Mouse (Mus musculus): Measurements from ENCODE around the gene Afdn. TPM values are rescaled to one million over a fixed set of nuclear protein-coding genes. Genes with fewer than 3 reads are reported as not detected.

The Afdn gene
- polyA plus RNA-seq, 1 experiment = 15.6 TPM

GRCm38 (mm10) chr17:13802836-13803408, 42.6 kb downstream of the Afdn start:
- no peak overlapping the region for H3K4me3 ChIP-seq (ENCODE audit: control insufficient read depth, low read depth, low read length)
- H3K36me3 ChIP-seq (ENCODE audit: control insufficient read depth, insufficient read depth, low read length) = peaks cover 1% of the 10 kb centered on the region; the same call in 1 of the 2 replicates
- no peaks in the 10 kb centered on the region for H3K27me3 ChIP-seq (ENCODE audit: control insufficient read depth, insufficient read depth, low read length)
- TF ChIP-seq CTCF (IDR thresholded peaks at IDR 0.05; ENCODE audit: control insufficient read depth, insufficient read depth, insufficient replicate concordance, low read depth, low read length) = no peak
- TF ChIP-seq POLR2A (IDR thresholded peaks at IDR 0.05; ENCODE audit: control insufficient read depth, low read depth, low read length) = no peak
- no peaks in the 10 kb centered on the region for H3K4me1 ChIP-seq (ENCODE audit: control insufficient read depth, insufficient read depth, low read length)
- H3K27ac ChIP-seq (ENCODE audit: control insufficient read depth, insufficient read depth, low read depth, low read length) = no peak overlapping the region

GRCm38 (mm10) chr17:13806016-13806415, 45.7 kb downstream of the Afdn start:
- no peak overlapping the region for H3K27ac ChIP-seq (ENCODE audit: control insufficient read depth, insufficient read depth, low read depth, low read length)
- peaks cover 1% of the 10 kb centered on the region; the same call in 1 of the 2 replicates for H3K36me3 ChIP-seq (ENCODE audit: control insufficient read depth, insufficient read depth, low read length)
- H3K4me1 ChIP-seq (ENCODE audit: control insufficient read depth, insufficient read depth, low read length) = no peaks in the 10 kb centered on the region
- TF ChIP-seq POLR2A (IDR thresholded peaks at IDR 0.05; ENCODE audit: control insufficient read depth, low read depth, low read length) (no peak), CTCF (IDR thresholded peaks at IDR 0.05; ENCODE audit: control insufficient read depth, insufficient read depth, insufficient replicate concordance, low read depth, low read length) (no peak)
- H3K27me3 ChIP-seq (ENCODE audit: control insufficient read depth, insufficient read depth, low read length) = no peaks in the 10 kb centered on the region
- no peak overlapping the region for H3K4me3 ChIP-seq (ENCODE audit: control insufficient read depth, low read depth, low read length)

- no peaks in the 10 kb centered on the region for H3K4me1 ChIP-seq (ENCODE audit: control insufficient read depth, insufficient read depth, low read length)
- H3K27me3 ChIP-seq (ENCODE audit: control insufficient read depth, insufficient read depth, low read length) = no peaks in the 10 kb centered on the region
- no peaks in the 10 kb centered on the region; the same call in 1 of the 2 replicates for H3K36me3 ChIP-seq (ENCODE audit: control insufficient read depth, insufficient read depth, low read length)
- H3K27ac ChIP-seq (ENCODE audit: control insufficient read depth, insufficient read depth, low read depth, low read length) = no peak overlapping the region
- TF ChIP-seq CTCF (IDR thresholded peaks at IDR 0.05; ENCODE audit: control insufficient read depth, insufficient read depth, insufficient replicate concordance, low read depth, low read length) (no peak), POLR2A (IDR thresholded peaks at IDR 0.05; ENCODE audit: control insufficient read depth, low read depth, low read length) (no peak)
- H3K4me3 ChIP-seq (ENCODE audit: control insufficient read depth, low read depth, low read length) = no peak overlapping the region
Observed at GRCm38 (mm10) chr17:13817789-13818188, 57.5 kb downstream of the Afdn start.

GRCm38 (mm10) chr17:13819342-13819741, 59.0 kb downstream of the Afdn start:
- H3K27ac ChIP-seq (ENCODE audit: control insufficient read depth, insufficient read depth, low read depth, low read length) = no peak overlapping the region
- no peaks in the 10 kb centered on the region for H3K4me1 ChIP-seq (ENCODE audit: control insufficient read depth, insufficient read depth, low read length)
- no peaks in the 10 kb centered on the region for H3K27me3 ChIP-seq (ENCODE audit: control insufficient read depth, insufficient read depth, low read length)
- TF ChIP-seq POLR2A (IDR thresholded peaks at IDR 0.05; ENCODE audit: control insufficient read depth, low read depth, low read length) (no peak), CTCF (IDR thresholded peaks at IDR 0.05; ENCODE audit: control insufficient read depth, insufficient read depth, insufficient replicate concordance, low read depth, low read length) (no peak)
- H3K4me3 ChIP-seq (ENCODE audit: control insufficient read depth, low read depth, low read length) = no peak overlapping the region
- no peaks in the 10 kb centered on the region; the same call in 1 of the 2 replicates for H3K36me3 ChIP-seq (ENCODE audit: control insufficient read depth, insufficient read depth, low read length)

GRCm38 (mm10) chr17:13820676-13821075, 60.3 kb downstream of the Afdn start:
- Histone ChIP-seq H3K27me3 (ENCODE audit: control insufficient read depth, insufficient read depth, low read length) (no peaks in the 10 kb centered on the region), H3K4me1 (ENCODE audit: control insufficient read depth, insufficient read depth, low read length) (no peaks in the 10 kb centered on the region), H3K27ac (ENCODE audit: control insufficient read depth, insufficient read depth, low read depth, low read length) (no peak overlapping the region), H3K36me3 (ENCODE audit: control insufficient read depth, insufficient read depth, low read length) (no peaks in the 10 kb centered on the region; the same call in 1 of the 2 replicates), H3K4me3 (ENCODE audit: control insufficient read depth, low read depth, low read length) (no peak overlapping the region)
- TF ChIP-seq CTCF (IDR thresholded peaks at IDR 0.05; ENCODE audit: control insufficient read depth, insufficient read depth, insufficient replicate concordance, low read depth, low read length) (no peak), POLR2A (IDR thresholded peaks at IDR 0.05; ENCODE audit: control insufficient read depth, low read depth, low read length) (no peak)

- H3K27me3 ChIP-seq (ENCODE audit: control insufficient read depth, insufficient read depth, low read length) = no peaks in the 10 kb centered on the region
- TF ChIP-seq CTCF (IDR thresholded peaks at IDR 0.05; ENCODE audit: control insufficient read depth, insufficient read depth, insufficient replicate concordance, low read depth, low read length) = no peak
- no peak for TF ChIP-seq POLR2A (IDR thresholded peaks at IDR 0.05; ENCODE audit: control insufficient read depth, low read depth, low read length)
- no peak overlapping the region for H3K4me3 ChIP-seq (ENCODE audit: control insufficient read depth, low read depth, low read length)
- no peaks in the 10 kb centered on the region for H3K36me3 ChIP-seq (ENCODE audit: control insufficient read depth, insufficient read depth, low read length)
- no peaks in the 10 kb centered on the region for H3K4me1 ChIP-seq (ENCODE audit: control insufficient read depth, insufficient read depth, low read length)
- H3K27ac ChIP-seq (ENCODE audit: control insufficient read depth, insufficient read depth, low read depth, low read length) = no peak overlapping the region
Observed at GRCm38 (mm10) chr17:13825421-13825820, 65.1 kb downstream of the Afdn start.

- Histone ChIP-seq H3K27me3 (ENCODE audit: control insufficient read depth, insufficient read depth, low read length) (no peaks in the 10 kb centered on the region), H3K27ac (ENCODE audit: control insufficient read depth, insufficient read depth, low read depth, low read length) (no peak overlapping the region), H3K4me1 (ENCODE audit: control insufficient read depth, insufficient read depth, low read length) (no peaks in the 10 kb centered on the region), H3K36me3 (ENCODE audit: control insufficient read depth, insufficient read depth, low read length) (peaks cover 3% of the 10 kb centered on the region; the same call in 1 of the 2 replicates), H3K4me3 (ENCODE audit: control insufficient read depth, low read depth, low read length) (no peak overlapping the region)
- no peak for TF ChIP-seq POLR2A (IDR thresholded peaks at IDR 0.05; ENCODE audit: control insufficient read depth, low read depth, low read length)
Observed at GRCm38 (mm10) chr17:13830234-13830633, 69.9 kb downstream of the Afdn start.
